Mouse (Mus musculus) thymus, adult 2 months (tissue): Measurements from ENCODE around the gene Creb3l1. TPM values are rescaled to one million over a fixed set of nuclear protein-coding genes. Genes with fewer than 3 reads are reported as not detected.

Experiments
- DNase-seq: peaks from one replicate; pipeline ENCODE4 v3.0.0; 2021
- H3K27ac ChIP-seq: fragments of 200-500 bp; 2 replicates; pipeline ENCODE4 v1.5.1; 2012; ENCODE audit warnings: low read length, control low read depth; ENCODE audit not compliant: control insufficient read depth, insufficient read depth
- H3K27me3 ChIP-seq: fragments of 200-500 bp; 2 replicates; pipeline ENCODE4 v1.6.1; 2012; ENCODE audit warnings: mild to moderate bottlenecking, low read length, moderate library complexity, mixed read lengths; ENCODE audit not compliant: control insufficient read depth, insufficient read depth
- H3K36me3 ChIP-seq: fragments of 200-500 bp; 2 replicates; pipeline ENCODE4 v1.6.1; 2012; ENCODE audit warnings: mild to moderate bottlenecking, low read length, moderate library complexity; ENCODE audit not compliant: control insufficient read depth, insufficient read depth
- H3K4me1 ChIP-seq: fragments of 200-500 bp; replicated peaks from 2 replicates; pipeline ENCODE4 v1.6.1; 2012; ENCODE audit warnings: low read length; ENCODE audit not compliant: control insufficient read depth, insufficient read depth
- H3K4me3 ChIP-seq: fragments of 200-500 bp; 2 replicates; pipeline ENCODE4 v1.5.1; 2012; ENCODE audit warnings: mild to moderate bottlenecking, low read length, control low read depth, moderate library complexity; ENCODE audit not compliant: control insufficient read depth, insufficient read depth
- CTCF ChIP-seq: fragments of 200-500 bp; IDR thresholded peaks from 2 replicates; pipeline ENCODE4 v1.5.1; 2012; ENCODE audit warnings: mild to moderate bottlenecking, control low read depth, low read length, moderate library complexity, borderline replicate concordance; ENCODE audit not compliant: control insufficient read depth, poor library complexity, insufficient read depth; ENCODE audit errors: extremely low read depth
- POLR2A ChIP-seq: fragments of 200-500 bp; IDR thresholded peaks from 2 replicates; pipeline ENCODE4 v1.6.1; 2012; ENCODE audit warnings: mild to moderate bottlenecking, low read length, control low read depth, moderate library complexity; ENCODE audit not compliant: control insufficient read depth, poor library complexity, insufficient read depth; ENCODE audit errors: extremely low read depth
- WGBS: fragments of 180-500 bp; shearing (Covaris S2); methylation state at CpG from one replicate; pipeline ENCODE4 v1.1.7; 2018; 5-methylcytosine and 5-hydroxymethylcytosine counted together
- polyA plus RNA-seq: library from polyadenylated mRNA; depleted of rRNA; stranded (reverse); fragments of >200 nt; gene quantifications from 2 replicates; pipeline ENCODE4 v1.2.3, GENCODE M21; 2012

Creb3l1 gene
- polyA plus RNA-seq, 1 experiment, result 1.8 TPM

GRCm38 (mm10) chr2:91950275-91951085 lies 73.8 kb downstream of the Creb3l1 start:
- Histone ChIP-seq H3K27me3 (no peaks in the 10 kb centered on the region), H3K4me1 (peaks cover 59% of the 10 kb centered on the region), H3K27ac (peak overlapping the region; percentile 75), H3K4me3 (peak overlapping the region; percentile 55), H3K36me3 (peaks cover under 1% of the 10 kb centered on the region; the same call in 1 of the 2 replicates)
- 12% methylated on average over 15 of the region's 15 CpGs for WGBS
- DNase-seq, result peak; percentile 65
- peak; percentile 45; the same call in 1 of the 2 replicates for TF ChIP-seq POLR2A
- no peak; the same call in 1 of the 2 replicates for TF ChIP-seq CTCF

DNA sequence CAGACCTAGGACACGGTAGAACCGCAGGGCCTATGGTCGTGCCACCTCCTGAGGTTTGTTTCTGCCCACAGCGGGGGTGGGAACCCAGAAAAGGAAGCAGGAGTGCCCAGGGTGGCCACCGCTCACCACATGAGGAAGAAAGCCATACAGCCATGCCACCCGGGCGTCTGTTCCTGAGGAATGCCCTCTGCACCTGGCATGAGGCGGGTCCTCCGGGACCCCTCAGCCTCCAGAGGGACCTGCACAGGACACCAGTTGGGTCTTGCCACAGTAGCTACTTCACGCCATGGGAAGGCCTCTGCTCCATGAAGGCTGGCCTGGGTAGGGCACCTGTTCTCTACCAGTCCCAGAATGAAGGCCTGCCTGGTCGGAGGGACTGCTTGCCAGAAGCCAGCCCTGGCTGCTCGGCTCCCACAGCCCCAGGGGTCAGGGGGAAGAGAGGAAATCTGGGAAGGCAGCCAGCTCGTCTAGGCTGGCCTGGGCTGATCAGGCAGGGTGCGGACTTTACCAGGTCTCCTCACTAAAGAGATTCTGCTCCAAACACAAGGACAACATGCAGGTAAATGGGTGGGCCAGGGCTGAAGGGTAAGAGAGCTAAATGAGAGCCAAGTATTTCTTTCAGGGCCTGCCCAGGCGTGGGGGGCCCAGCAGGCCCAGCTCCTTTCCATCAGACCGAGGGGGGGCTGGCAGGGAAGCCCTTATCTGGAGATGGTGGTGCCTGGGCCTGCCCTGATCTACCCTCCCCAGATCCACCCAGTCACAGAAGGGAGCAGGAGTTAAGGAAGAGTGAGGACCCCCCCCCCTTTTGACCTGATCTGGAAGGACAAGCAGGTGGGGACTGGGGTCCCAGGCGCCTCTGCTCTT lies 74.7 kb downstream of the Creb3l1 start:
- no peaks in the 10 kb centered on the region for H3K27me3 ChIP-seq
- H3K36me3 ChIP-seq, result peaks cover 4% of the 10 kb centered on the region; the same call in 1 of the 2 replicates
- peak overlapping the region; percentile 55 for H3K4me3 ChIP-seq
- H3K27ac ChIP-seq, result peak overlapping the region; percentile 75
- peaks cover 61% of the 10 kb centered on the region for H3K4me1 ChIP-seq
- WGBS, result 6% methylated on average over 17 of the region's 17 CpGs
- peak; percentile 58 for DNase-seq
- TF ChIP-seq POLR2A, result no peak
- no peak; the same call in 1 of the 2 replicates for TF ChIP-seq CTCF

DNA sequence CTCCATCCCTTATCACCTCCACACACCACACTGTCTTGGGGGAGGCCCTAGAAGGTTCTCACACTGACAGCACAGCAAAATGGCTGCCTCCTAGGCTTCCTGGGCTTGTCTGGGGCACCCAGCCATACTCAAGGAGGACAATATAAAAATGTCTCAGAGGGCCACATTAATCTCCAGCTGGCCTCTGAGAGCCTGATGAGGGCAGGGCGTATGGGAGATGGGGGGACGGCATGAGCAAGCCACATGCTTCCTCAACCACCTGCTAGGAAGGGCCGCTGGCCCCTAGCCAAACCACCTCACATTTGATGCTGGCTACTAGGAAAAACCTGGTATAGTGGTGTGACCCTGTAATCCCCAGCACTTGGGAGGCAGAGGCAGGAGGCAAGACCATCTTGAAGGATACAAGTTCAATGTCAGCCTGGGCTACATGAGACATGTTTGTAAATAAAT lies 75.5 kb downstream of the Creb3l1 start:
- no peaks in the 10 kb centered on the region for H3K27me3 ChIP-seq
- H3K36me3 ChIP-seq, result peaks cover 5% of the 10 kb centered on the region
- 5% methylated on average over 3 of the region's 3 CpGs for WGBS
- H3K4me1 ChIP-seq, result peaks cover 62% of the 10 kb centered on the region
- TF ChIP-seq CTCF (no peak), POLR2A (no peak)
- peak overlapping the region; percentile 55 for H3K4me3 ChIP-seq
- peak overlapping the region; percentile 75 for H3K27ac ChIP-seq
- DNase-seq, result no peak

DNA sequence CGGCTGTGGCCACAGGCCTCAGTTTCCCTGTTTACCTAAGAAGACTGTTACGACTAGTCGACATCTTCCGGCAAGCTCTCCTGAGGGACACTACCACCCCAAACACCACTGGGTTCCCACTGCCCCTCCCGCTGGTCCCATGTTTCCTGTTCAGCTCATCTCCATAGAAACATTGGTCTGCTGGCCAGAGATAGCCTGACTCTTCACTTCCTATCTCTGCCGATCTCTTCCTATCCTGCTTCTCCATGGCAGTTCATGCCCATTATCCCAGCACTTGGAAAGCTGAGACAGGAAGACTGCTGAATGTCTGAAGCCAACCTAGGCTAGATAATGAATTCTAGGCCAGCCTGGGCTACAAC lies 76.2 kb downstream of the Creb3l1 start:
- WGBS, result 11% methylated on average over 6 of the region's 6 CpGs
- TF ChIP-seq CTCF (no peak), POLR2A (no peak)
- peak; percentile 33 for DNase-seq
- peaks cover 12% of the 10 kb centered on the region for H3K36me3 ChIP-seq
- H3K27ac ChIP-seq, result peak overlapping the region; percentile 21; the same call in 1 of the 2 replicates
- peak overlapping the region; percentile 50 for H3K4me3 ChIP-seq
- H3K27me3 ChIP-seq, result no peaks in the 10 kb centered on the region
- H3K4me1 ChIP-seq, result peaks cover 59% of the 10 kb centered on the region

DNA sequence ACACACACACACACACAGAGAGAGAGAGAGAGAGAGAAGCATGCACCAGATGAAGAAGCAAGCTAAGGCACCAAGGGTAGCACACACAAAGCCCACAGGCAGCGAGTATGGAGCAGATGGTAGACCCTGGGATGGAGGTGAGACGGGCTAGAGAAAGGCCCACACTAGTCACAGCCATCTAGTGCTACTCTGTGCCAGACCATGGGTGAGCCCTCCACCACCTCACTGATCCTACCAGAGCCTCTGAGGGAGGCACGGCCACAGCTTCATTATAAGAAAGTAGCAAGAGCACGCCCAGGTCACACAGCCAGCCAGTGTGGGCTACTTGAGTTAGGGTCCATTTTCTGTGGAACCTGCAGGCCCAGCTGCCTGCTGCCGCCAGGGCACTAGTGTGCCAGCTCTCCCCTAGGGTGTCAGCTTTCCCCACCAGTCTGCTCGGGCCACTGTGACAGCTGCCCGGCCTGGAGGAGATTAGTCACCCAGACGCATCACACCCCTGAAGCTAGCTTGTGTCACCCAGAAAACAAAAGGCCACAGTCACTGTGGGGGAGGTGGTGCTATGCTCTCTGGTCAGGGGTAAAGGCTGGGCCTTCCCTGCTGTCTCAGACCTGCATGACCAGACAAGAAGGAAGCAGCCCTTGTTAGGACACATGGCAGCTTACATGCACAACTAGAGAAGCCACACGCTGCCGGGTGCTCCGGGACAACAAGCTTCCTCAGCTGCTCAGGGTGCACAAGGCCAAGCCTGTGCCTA lies 76.7 kb downstream of the Creb3l1 start:
- no peak for DNase-seq
- peaks cover 17% of the 10 kb centered on the region for H3K36me3 ChIP-seq
- TF ChIP-seq POLR2A, result no peak
- no peak for TF ChIP-seq CTCF
- no peaks in the 10 kb centered on the region for H3K27me3 ChIP-seq
- peak overlapping the region; percentile 50 for H3K4me3 ChIP-seq
- H3K4me1 ChIP-seq, result peaks cover 59% of the 10 kb centered on the region
- peak overlapping the region; percentile 21; the same call in 1 of the 2 replicates for H3K27ac ChIP-seq
- WGBS, result 42% methylated on average over 11 of the region's 11 CpGs
